Mouse (Mus musculus): Measurements from ENCODE around the gene Dlx2. TPM values are rescaled to one million over a fixed set of nuclear protein-coding genes. Genes with fewer than 3 reads are reported as not detected.

Gene Dlx2
- polyA plus RNA-seq, 1 experiment from 2014 or later, result not detected

- Histone ChIP-seq H3K27me3 (ENCODE audit: control insufficient read depth, insufficient read depth, low read length) (peaks cover 73% of the 10 kb centered on the region), H3K9me3 (ENCODE audit: control insufficient read depth, low read length) (no peaks in the 10 kb centered on the region), H3K9ac (ENCODE audit: low read depth, low read length) (no peak overlapping the region), H3K4me2 (replicated peaks; ENCODE audit: low read depth, low read length) (no peak overlapping the region), H3K27ac (ENCODE audit: low read depth, low read length) (no peak overlapping the region), H3K4me1 (ENCODE audit: control insufficient read depth, insufficient read depth, low read length) (peaks cover 4% of the 10 kb centered on the region; the same call in 1 of the 2 replicates), H3K36me3 (ENCODE audit: control insufficient read depth, insufficient read depth, low read length) (no peaks in the 10 kb centered on the region), H3K4me3 (ENCODE audit: low read length) (no peak overlapping the region)
- no peak for ATAC-seq (ENCODE audit: low FRiP score, low TSS enrichment)
- 27% methylated on average over 13 of the region's 13 CpGs for WGBS
Observed at GRCm38 (mm10) chr2:71524763-71525162, 21.8 kb downstream of the Dlx2 start.

- Histone ChIP-seq H3K27ac (ENCODE audit: low read depth, low read length) (no peak overlapping the region), H3K4me2 (replicated peaks; ENCODE audit: low read depth, low read length) (no peak overlapping the region), H3K36me3 (ENCODE audit: control insufficient read depth, insufficient read depth, low read length) (no peaks in the 10 kb centered on the region), H3K9me3 (ENCODE audit: control insufficient read depth, low read length) (no peaks in the 10 kb centered on the region), H3K4me1 (ENCODE audit: control insufficient read depth, insufficient read depth, low read length) (no peaks in the 10 kb centered on the region), H3K27me3 (ENCODE audit: control insufficient read depth, insufficient read depth, low read length) (peaks cover 60% of the 10 kb centered on the region), H3K4me3 (ENCODE audit: low read length) (no peak overlapping the region), H3K9ac (ENCODE audit: low read depth, low read length) (no peak overlapping the region)
- 52% methylated on average over 4 of the region's 4 CpGs for WGBS
- ATAC-seq (ENCODE audit: low FRiP score, low TSS enrichment), result no peak
Observed at GRCm38 (mm10) chr2:71523431-71523830, 23.1 kb downstream of the Dlx2 start.

- H3K4me2 ChIP-seq (replicated peaks; ENCODE audit: low read depth, low read length), result no peak overlapping the region
- no peaks in the 10 kb centered on the region for H3K36me3 ChIP-seq (ENCODE audit: control insufficient read depth, insufficient read depth, low read length)
- H3K9me3 ChIP-seq (ENCODE audit: control insufficient read depth, low read length), result no peaks in the 10 kb centered on the region
- no peak overlapping the region for H3K27ac ChIP-seq (ENCODE audit: low read depth, low read length)
- no peak for ATAC-seq (ENCODE audit: low FRiP score, low TSS enrichment)
- no peaks in the 10 kb centered on the region for H3K4me1 ChIP-seq (ENCODE audit: control insufficient read depth, insufficient read depth, low read length)
- peaks cover 54% of the 10 kb centered on the region for H3K27me3 ChIP-seq (ENCODE audit: control insufficient read depth, insufficient read depth, low read length)
- H3K9ac ChIP-seq (ENCODE audit: low read depth, low read length), result no peak overlapping the region
- 50% methylated on average over 4 of the region's 4 CpGs for WGBS
- no peak overlapping the region for H3K4me3 ChIP-seq (ENCODE audit: low read length)
Observed at GRCm38 (mm10) chr2:71522871-71523270, 23.7 kb downstream of the Dlx2 start.

GRCm38 (mm10) chr2:71517466-71518099 lies 29.0 kb downstream of the Dlx2 start:
- no peak overlapping the region for H3K27ac ChIP-seq (ENCODE audit: low read depth, low read length)
- no peak overlapping the region for H3K9ac ChIP-seq (ENCODE audit: low read depth, low read length)
- 82% methylated on average over 8 of the region's 8 CpGs for WGBS
- no peaks in the 10 kb centered on the region for H3K36me3 ChIP-seq (ENCODE audit: control insufficient read depth, insufficient read depth, low read length)
- no peaks in the 10 kb centered on the region for H3K4me1 ChIP-seq (ENCODE audit: control insufficient read depth, insufficient read depth, low read length)
- H3K4me3 ChIP-seq (ENCODE audit: low read length), result no peak overlapping the region
- ATAC-seq (ENCODE audit: low FRiP score, low TSS enrichment), result no peak
- no peak overlapping the region for H3K4me2 ChIP-seq (replicated peaks; ENCODE audit: low read depth, low read length)
- peaks cover 3% of the 10 kb centered on the region; the same call in 1 of the 2 replicates for H3K27me3 ChIP-seq (ENCODE audit: control insufficient read depth, insufficient read depth, low read length)
- no peaks in the 10 kb centered on the region for H3K9me3 ChIP-seq (ENCODE audit: control insufficient read depth, low read length)

- no peak overlapping the region for H3K4me3 ChIP-seq (ENCODE audit: low read length)
- no peak overlapping the region for H3K4me2 ChIP-seq (replicated peaks; ENCODE audit: low read depth, low read length)
- no peak overlapping the region for H3K9ac ChIP-seq (ENCODE audit: low read depth, low read length)
- no peaks in the 10 kb centered on the region for H3K36me3 ChIP-seq (ENCODE audit: control insufficient read depth, insufficient read depth, low read length)
- H3K27me3 ChIP-seq (ENCODE audit: control insufficient read depth, insufficient read depth, low read length), result peaks cover 3% of the 10 kb centered on the region; the same call in 1 of the 2 replicates
- H3K4me1 ChIP-seq (ENCODE audit: control insufficient read depth, insufficient read depth, low read length), result no peaks in the 10 kb centered on the region
- WGBS, result 66% methylated on average over 4 of the region's 4 CpGs
- H3K9me3 ChIP-seq (ENCODE audit: control insufficient read depth, low read length), result no peaks in the 10 kb centered on the region
- H3K27ac ChIP-seq (ENCODE audit: low read depth, low read length), result no peak overlapping the region
- ATAC-seq (ENCODE audit: low FRiP score, low TSS enrichment), result no peak
Observed at GRCm38 (mm10) chr2:71516995-71517394, 29.6 kb downstream of the Dlx2 start.

GRCm38 (mm10) chr2:71512326-71512725 lies 34.2 kb downstream of the Dlx2 start:
- H3K36me3 ChIP-seq (ENCODE audit: control insufficient read depth, insufficient read depth, low read length), result no peaks in the 10 kb centered on the region
- H3K27me3 ChIP-seq (ENCODE audit: control insufficient read depth, insufficient read depth, low read length), result no peaks in the 10 kb centered on the region
- H3K9ac ChIP-seq (ENCODE audit: low read depth, low read length), result no peak overlapping the region
- H3K4me3 ChIP-seq (ENCODE audit: low read length), result no peak overlapping the region
- 82% methylated on average over 9 of the region's 9 CpGs for WGBS
- ATAC-seq (ENCODE audit: low FRiP score, low TSS enrichment), result no peak
- no peaks in the 10 kb centered on the region for H3K9me3 ChIP-seq (ENCODE audit: control insufficient read depth, low read length)
- no peaks in the 10 kb centered on the region for H3K4me1 ChIP-seq (ENCODE audit: control insufficient read depth, insufficient read depth, low read length)
- no peak overlapping the region for H3K27ac ChIP-seq (ENCODE audit: low read depth, low read length)
- no peak overlapping the region for H3K4me2 ChIP-seq (replicated peaks; ENCODE audit: low read depth, low read length)

- no peaks in the 10 kb centered on the region for H3K27me3 ChIP-seq (ENCODE audit: control insufficient read depth, insufficient read depth, low read length)
- WGBS, result 75% methylated on average over 7 of the region's 7 CpGs
- no peaks in the 10 kb centered on the region for H3K36me3 ChIP-seq (ENCODE audit: control insufficient read depth, insufficient read depth, low read length)
- H3K4me2 ChIP-seq (replicated peaks; ENCODE audit: low read depth, low read length), result no peak overlapping the region
- H3K9me3 ChIP-seq (ENCODE audit: control insufficient read depth, low read length), result no peaks in the 10 kb centered on the region
- H3K9ac ChIP-seq (ENCODE audit: low read depth, low read length), result no peak overlapping the region
- H3K27ac ChIP-seq (ENCODE audit: low read depth, low read length), result no peak overlapping the region
- no peaks in the 10 kb centered on the region for H3K4me1 ChIP-seq (ENCODE audit: control insufficient read depth, insufficient read depth, low read length)
- no peak for ATAC-seq (ENCODE audit: low FRiP score, low TSS enrichment)
- H3K4me3 ChIP-seq (ENCODE audit: low read length), result no peak overlapping the region
Observed at GRCm38 (mm10) chr2:71511209-71511608, 35.3 kb downstream of the Dlx2 start.

- no peaks in the 10 kb centered on the region for H3K4me1 ChIP-seq (ENCODE audit: control insufficient read depth, insufficient read depth, low read length)
- no peak overlapping the region for H3K4me2 ChIP-seq (replicated peaks; ENCODE audit: low read depth, low read length)
- WGBS, result 74% methylated on average over 9 of the region's 9 CpGs
- no peak overlapping the region for H3K27ac ChIP-seq (ENCODE audit: low read depth, low read length)
- no peak overlapping the region for H3K4me3 ChIP-seq (ENCODE audit: low read length)
- no peak for ATAC-seq (ENCODE audit: low FRiP score, low TSS enrichment)
- H3K9me3 ChIP-seq (ENCODE audit: control insufficient read depth, low read length), result no peaks in the 10 kb centered on the region
- H3K36me3 ChIP-seq (ENCODE audit: control insufficient read depth, insufficient read depth, low read length), result no peaks in the 10 kb centered on the region
- no peak overlapping the region for H3K9ac ChIP-seq (ENCODE audit: low read depth, low read length)
- no peaks in the 10 kb centered on the region for H3K27me3 ChIP-seq (ENCODE audit: control insufficient read depth, insufficient read depth, low read length)
Observed at GRCm38 (mm10) chr2:71504852-71505251, 41.7 kb downstream of the Dlx2 start.

GRCm38 (mm10) chr2:71499276-71500230 lies 47.0 kb downstream of the Dlx2 start:
- Histone ChIP-seq H3K9ac (ENCODE audit: low read depth, low read length) (no peak overlapping the region), H3K27ac (ENCODE audit: low read depth, low read length) (no peak overlapping the region), H3K4me1 (ENCODE audit: control insufficient read depth, insufficient read depth, low read length) (peaks cover 3% of the 10 kb centered on the region; the same call in 1 of the 2 replicates), H3K36me3 (ENCODE audit: control insufficient read depth, insufficient read depth, low read length) (no peaks in the 10 kb centered on the region), H3K9me3 (ENCODE audit: control insufficient read depth, low read length) (no peaks in the 10 kb centered on the region), H3K4me3 (ENCODE audit: low read length) (no peak overlapping the region), H3K4me2 (replicated peaks; ENCODE audit: low read depth, low read length) (no peak overlapping the region), H3K27me3 (ENCODE audit: control insufficient read depth, insufficient read depth, low read length) (no peaks in the 10 kb centered on the region)
- ATAC-seq (ENCODE audit: low FRiP score, low TSS enrichment), result no peak
- 68% methylated on average over 16 of the region's 16 CpGs for WGBS

All from kidney, embryonic 14.5 days (tissue).